Mouse (Mus musculus) intestine, embryonic 16.5 days (tissue): ENCODE results near the gene Map3k5. TPM values are rescaled to one million over a fixed set of nuclear protein-coding genes. Genes with fewer than 3 reads are reported as not detected.
"Not testable (repeated sequence)": the region's sequence is repeated elsewhere in the genome, so short reads cannot be mapped to it uniquely, and the experiment has no call there.

Source experiments
- ATAC-seq: fragments of 200-750 bp; cut with Nextera tagmentation; 2 replicates; pipeline ENCODE4 v1.8.0; 2017; ENCODE audit warnings: moderate TSS enrichment, moderate library complexity
- H3K27ac ChIP-seq: fragments of 300-500 bp; sonication (generic); 2 replicates; pipeline ENCODE4 v1.5.1; 2014; ENCODE audit warnings: mild to moderate bottlenecking, low read length
- H3K27me3 ChIP-seq: fragments of 300-500 bp; sonication (generic); replicated peaks from 2 replicates; pipeline ENCODE4 v1.6.1; 2014; ENCODE audit warnings: low read length, control low read depth, mixed read lengths; ENCODE audit not compliant: control insufficient read depth, insufficient read depth
- H3K36me3 ChIP-seq: fragments of 300-500 bp; sonication (generic); 2 replicates; pipeline ENCODE4 v1.6.1; 2014; ENCODE audit warnings: low read length, control low read depth; ENCODE audit not compliant: control insufficient read depth, insufficient read depth
- H3K4me1 ChIP-seq: fragments of 300-500 bp; sonication (generic); 2 replicates; pipeline ENCODE4 v1.6.1; 2014; ENCODE audit warnings: low read length, control low read depth, mixed read lengths; ENCODE audit not compliant: control insufficient read depth, insufficient read depth
- H3K4me2 ChIP-seq: fragments of 300-500 bp; sonication (generic); 2 replicates; pipeline ENCODE4 v1.6.1; 2014; ENCODE audit warnings: low read depth, low read length, control low read depth
- H3K4me3 ChIP-seq: fragments of 300-500 bp; sonication (generic); 2 replicates; pipeline ENCODE4 v1.5.1; 2014; ENCODE audit warnings: mild to moderate bottlenecking, low read length
- H3K9ac ChIP-seq: fragments of 300-500 bp; sonication (generic); 2 replicates; pipeline ENCODE4 v1.6.1; 2014; ENCODE audit warnings: low read depth, low read length
- H3K9me3 ChIP-seq: fragments of 300-500 bp; sonication (generic); 2 replicates; pipeline ENCODE4 v1.6.1; 2016; ENCODE audit warnings: low read length, control low read depth; ENCODE audit not compliant: control insufficient read depth
- WGBS: fragments of 180-500 bp; shearing (Covaris S2); extraction: QIAGEN DNeasy Blood & Tissue Kit; methylation state at CpG from one replicate; pipeline ENCODE4 v1.1.7; 2014; 5-methylcytosine and 5-hydroxymethylcytosine counted together
- polyA plus RNA-seq: library from polyadenylated mRNA; unstranded; fragments of >200 nt; fragmentation: Nextera tagmentation; extraction: Ambion mirVana; gene quantifications from 2 replicates; pipeline ENCODE4 v1.2.1, GENCODE M21; 2015

The Map3k5 gene
- polyA plus RNA-seq, 1 experiment from 2014 or later, result 1.4 TPM

- Histone ChIP-seq H3K9ac (no peak overlapping the region), H3K9me3 (no peaks in the 10 kb centered on the region), H3K4me3 (no peak overlapping the region), H3K4me1 (no peaks in the 10 kb centered on the region), H3K4me2 (no peak overlapping the region), H3K27ac (no peak overlapping the region), H3K27me3 (no peaks in the 10 kb centered on the region), H3K36me3 (no peaks in the 10 kb centered on the region)
- no peak for ATAC-seq
- 81% methylated on average over 14 of the region's 14 CpGs for WGBS
Measured at GRCm38 (mm10) chr10:19969831-19970460, 35.7 kb downstream of the Map3k5 start.

- H3K4me1 ChIP-seq, H3K9ac ChIP-seq, H3K27ac ChIP-seq, H3K36me3 ChIP-seq, H3K9me3 ChIP-seq, H3K4me3 ChIP-seq, H3K4me2 ChIP-seq, H3K27me3 ChIP-seq, ATAC-seq: not testable (repeated sequence)
- WGBS, result 90% methylated on average over 5 of the region's 7 CpGs
Measured at GRCm38 (mm10) chr10:19971491-19971890, 37.2 kb downstream of the Map3k5 start.

GRCm38 (mm10) chr10:19973321-19974108 lies 39.2 kb downstream of the Map3k5 start:
- H3K27ac ChIP-seq, result no peak overlapping the region
- no peak for ATAC-seq
- H3K27me3 ChIP-seq, result no peaks in the 10 kb centered on the region
- no peaks in the 10 kb centered on the region for H3K9me3 ChIP-seq
- 87% methylated on average over 12 of the region's 12 CpGs for WGBS
- H3K4me2 ChIP-seq, result no peak overlapping the region
- H3K4me3 ChIP-seq, result no peak overlapping the region
- H3K4me1 ChIP-seq, result no peaks in the 10 kb centered on the region
- H3K36me3 ChIP-seq, result no peaks in the 10 kb centered on the region
- H3K9ac ChIP-seq, result no peak overlapping the region

- Histone ChIP-seq H3K4me1 (no peaks in the 10 kb centered on the region), H3K9me3 (no peaks in the 10 kb centered on the region), H3K9ac (no peak overlapping the region), H3K36me3 (no peaks in the 10 kb centered on the region), H3K4me3 (no peak overlapping the region), H3K27ac (no peak overlapping the region), H3K27me3 (no peaks in the 10 kb centered on the region), H3K4me2 (no peak overlapping the region)
- 81% methylated on average over 3 of the region's 3 CpGs for WGBS
- ATAC-seq, result no peak
Measured at GRCm38 (mm10) chr10:19977557-19977956, 43.3 kb downstream of the Map3k5 start.

- Histone ChIP-seq H3K4me3 (no peak overlapping the region), H3K4me2 (no peak overlapping the region), H3K27me3 (no peaks in the 10 kb centered on the region), H3K4me1 (no peaks in the 10 kb centered on the region), H3K9ac (no peak overlapping the region), H3K27ac (no peak overlapping the region), H3K9me3 (no peaks in the 10 kb centered on the region), H3K36me3 (no peaks in the 10 kb centered on the region)
- no peak for ATAC-seq
- 92% methylated on average over 5 of the region's 5 CpGs for WGBS
Measured at GRCm38 (mm10) chr10:19978662-19979199, 44.5 kb downstream of the Map3k5 start.

- Histone ChIP-seq H3K4me2 (no peak overlapping the region), H3K27me3 (no peaks in the 10 kb centered on the region), H3K4me3 (no peak overlapping the region), H3K36me3 (no peaks in the 10 kb centered on the region), H3K4me1 (0 out of 2 replicates have a peak, but pooled peaks cover 2% of the 10 kb centered on the region), H3K9me3 (no peaks in the 10 kb centered on the region), H3K27ac (no peak overlapping the region), H3K9ac (no peak overlapping the region)
- WGBS, result 81% methylated on average over 9 of the region's 9 CpGs
- no peak for ATAC-seq
Measured at GRCm38 (mm10) chr10:19987736-19988135, 53.5 kb downstream of the Map3k5 start.

- H3K4me1 ChIP-seq, result 0 out of 2 replicates have a peak, but pooled peaks cover 2% of the 10 kb centered on the region
- no peaks in the 10 kb centered on the region for H3K27me3 ChIP-seq
- H3K27ac ChIP-seq, result no peak overlapping the region
- H3K4me2 ChIP-seq, result no peak overlapping the region
- no peak for ATAC-seq
- 91% methylated on average over 6 of the region's 6 CpGs for WGBS
- H3K9ac ChIP-seq, result no peak overlapping the region
- no peak overlapping the region for H3K4me3 ChIP-seq
- no peaks in the 10 kb centered on the region for H3K9me3 ChIP-seq
- H3K36me3 ChIP-seq, result no peaks in the 10 kb centered on the region
Measured at GRCm38 (mm10) chr10:19989986-19990385, 55.7 kb downstream of the Map3k5 start.

- H3K9me3 ChIP-seq, result no peaks in the 10 kb centered on the region
- no peak overlapping the region for H3K4me2 ChIP-seq
- no peak overlapping the region for H3K27ac ChIP-seq
- H3K36me3 ChIP-seq, result no peaks in the 10 kb centered on the region
- H3K27me3 ChIP-seq, result no peaks in the 10 kb centered on the region
- no peak for ATAC-seq
- H3K4me3 ChIP-seq, result no peak overlapping the region
- H3K9ac ChIP-seq, result no peak overlapping the region
- H3K4me1 ChIP-seq, result 0 out of 2 replicates have a peak, but pooled peaks cover 2% of the 10 kb centered on the region
- WGBS, result 64% methylated on average over 6 of the region's 6 CpGs
Measured at GRCm38 (mm10) chr10:19990638-19991037, 56.4 kb downstream of the Map3k5 start.

- no peak overlapping the region for H3K4me3 ChIP-seq
- 0 out of 2 replicates have a peak, but pooled peaks cover 2% of the 10 kb centered on the region for H3K4me1 ChIP-seq
- no peak overlapping the region for H3K9ac ChIP-seq
- no peaks in the 10 kb centered on the region for H3K9me3 ChIP-seq
- H3K27me3 ChIP-seq, result no peaks in the 10 kb centered on the region
- no peak for ATAC-seq
- WGBS, result 57% methylated on average over 3 of the region's 3 CpGs
- H3K36me3 ChIP-seq, result no peaks in the 10 kb centered on the region
- no peak overlapping the region for H3K4me2 ChIP-seq
- H3K27ac ChIP-seq, result no peak overlapping the region
Measured at GRCm38 (mm10) chr10:19991237-19991865, 57.1 kb downstream of the Map3k5 start.
